Mouse (Mus musculus) liver, embryonic 14.5 days (tissue): ENCODE measurements around the gene Ergic1.

Source experiments
- CTCF ChIP-seq: IDR thresholded peaks from 2 replicates; pipeline ENCODE4 v1.5.1; 2016; ENCODE audit warnings: antibody characterized with exemption, low read depth, control low read depth
- EP300 ChIP-seq: IDR thresholded peaks from 2 replicates; pipeline ENCODE4 v1.6.1; 2016; ENCODE audit warnings: antibody characterized with exemption, low read depth

DNA sequence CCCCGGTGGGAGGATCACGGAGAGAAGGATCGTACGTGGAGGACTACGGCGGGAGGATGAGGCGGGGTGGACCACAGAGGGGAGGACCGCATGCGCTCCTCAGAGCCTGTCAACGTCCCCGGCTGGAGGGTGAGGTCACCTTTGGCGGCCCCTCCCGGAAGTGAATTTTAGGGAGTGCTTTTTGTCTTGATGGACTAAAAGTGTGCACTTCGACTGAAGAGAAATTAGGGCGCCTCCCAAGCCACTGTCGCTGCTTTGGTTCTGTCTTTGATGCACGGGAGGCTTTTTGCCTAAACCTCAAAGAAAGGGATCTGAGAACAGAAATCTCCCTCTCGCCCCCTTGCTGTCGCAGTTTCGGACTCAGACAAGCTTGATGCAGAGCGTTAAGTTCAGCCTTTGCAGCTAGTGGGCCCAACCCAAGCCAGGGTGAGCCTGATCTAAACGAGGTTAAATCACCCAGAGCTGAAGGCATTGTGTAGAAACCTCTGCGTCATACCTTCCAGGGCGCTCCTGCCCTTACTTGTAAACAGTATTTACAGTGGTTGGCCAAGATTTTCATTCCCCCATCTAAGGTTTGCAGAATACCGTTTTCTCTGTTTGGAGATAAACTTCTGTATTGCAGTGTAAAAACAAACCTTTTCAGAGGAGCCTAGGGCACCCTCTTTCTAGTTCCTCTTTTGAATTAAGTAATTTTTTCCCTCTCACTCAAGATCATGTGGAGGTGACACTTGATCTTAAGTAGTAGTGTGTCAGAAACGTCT lies 115.5 kb downstream of the Ergic1 start:
- TF ChIP-seq CTCF (no peak; the same call in none of the 2 replicates), EP300 (no peak)
